Mouse (Mus musculus): ENCODE data around the gene Slc9a3r1. TPM values are rescaled to one million over a fixed set of nuclear protein-coding genes. Genes with fewer than 3 reads are reported as not detected.

Slc9a3r1 gene
- polyA plus RNA-seq, 1 experiment from 2014 or later: 101 TPM

- DNase-seq (no peak), ATAC-seq (no peak)
- no peak overlapping the region for H3K4me3 ChIP-seq (ENCODE audit: low read depth, low read length)
- peaks cover 52% of the 10 kb centered on the region for H3K4me1 ChIP-seq (ENCODE audit: insufficient read depth)
- no peak overlapping the region for H3K9ac ChIP-seq (replicated peaks)
- peak overlapping the region; percentile 52; the same call in 1 of the 2 replicates for H3K27ac ChIP-seq (ENCODE audit: low read depth)
- H3K36me3 ChIP-seq (replicated peaks; ENCODE audit: insufficient read depth, low read length): peaks cover 21% of the 10 kb centered on the region; the same call in 1 of the 2 replicates
- TF ChIP-seq EP300 (IDR thresholded peaks at IDR 0.05; ENCODE audit: low read depth) (no peak), CTCF (IDR thresholded peaks at IDR 0.05; ENCODE audit: low read depth) (no peak)
- no peak overlapping the region for H3K4me2 ChIP-seq (ENCODE audit: low read depth, low read length)
- WGBS (ENCODE audit: insufficient replicate concordance): 55% methylated on average over 8 of the region's 8 CpGs
- H3K27me3 ChIP-seq (ENCODE audit: insufficient read depth, low read length): no peaks in the 10 kb centered on the region
- H3K9me3 ChIP-seq (ENCODE audit: low read length): no peaks in the 10 kb centered on the region
Observed at GRCm38 (mm10) chr11:115167631-115168249, 4.6 kb downstream of the Slc9a3r1 start.

- no peak overlapping the region for H3K9ac ChIP-seq (replicated peaks)
- H3K4me3 ChIP-seq (ENCODE audit: low read depth, low read length): no peak overlapping the region
- peaks cover 66% of the 10 kb centered on the region for H3K4me1 ChIP-seq (ENCODE audit: insufficient read depth)
- H3K36me3 ChIP-seq (replicated peaks; ENCODE audit: insufficient read depth, low read length): peaks cover 21% of the 10 kb centered on the region; the same call in 1 of the 2 replicates
- no peaks in the 10 kb centered on the region for H3K27me3 ChIP-seq (ENCODE audit: insufficient read depth, low read length)
- H3K9me3 ChIP-seq (ENCODE audit: low read length): no peaks in the 10 kb centered on the region
- no peak for TF ChIP-seq CTCF (IDR thresholded peaks at IDR 0.05; ENCODE audit: low read depth)
- TF ChIP-seq EP300 (IDR thresholded peaks at IDR 0.05; ENCODE audit: low read depth): no peak
- WGBS (ENCODE audit: insufficient replicate concordance): 78% methylated on average over 4 of the region's 4 CpGs
- no peak overlapping the region for H3K4me2 ChIP-seq (ENCODE audit: low read depth, low read length)
- no peak for DNase-seq
- H3K27ac ChIP-seq (ENCODE audit: low read depth): no peak overlapping the region
- ATAC-seq: no peak
Observed at GRCm38 (mm10) chr11:115169430-115169829, 6.3 kb downstream of the Slc9a3r1 start.

GRCm38 (mm10) chr11:115171125-115171524 is 8.0 kb downstream of the Slc9a3r1 start:
- WGBS (ENCODE audit: insufficient replicate concordance): 68% methylated on average over 8 of the region's 8 CpGs
- no peak overlapping the region for H3K4me2 ChIP-seq (ENCODE audit: low read depth, low read length)
- no peak overlapping the region for H3K27ac ChIP-seq (ENCODE audit: low read depth)
- no peak for ATAC-seq
- TF ChIP-seq EP300 (IDR thresholded peaks at IDR 0.05; ENCODE audit: low read depth): no peak
- no peak for TF ChIP-seq CTCF (IDR thresholded peaks at IDR 0.05; ENCODE audit: low read depth)
- H3K4me1 ChIP-seq (ENCODE audit: insufficient read depth): peaks cover 61% of the 10 kb centered on the region
- H3K9ac ChIP-seq (replicated peaks): no peak overlapping the region
- peaks cover 21% of the 10 kb centered on the region; the same call in 1 of the 2 replicates for H3K36me3 ChIP-seq (replicated peaks; ENCODE audit: insufficient read depth, low read length)
- no peak overlapping the region for H3K4me3 ChIP-seq (ENCODE audit: low read depth, low read length)
- H3K27me3 ChIP-seq (ENCODE audit: insufficient read depth, low read length): no peaks in the 10 kb centered on the region
- DNase-seq: no peak
- H3K9me3 ChIP-seq (ENCODE audit: low read length): no peaks in the 10 kb centered on the region

- Histone ChIP-seq H3K4me3 (ENCODE audit: low read depth, low read length) (no peak overlapping the region), H3K9me3 (ENCODE audit: low read length) (no peaks in the 10 kb centered on the region), H3K4me2 (ENCODE audit: low read depth, low read length) (0 out of 2 replicates have a peak overlapping the region, but pooled peaks have one; percentile 31), H3K4me1 (ENCODE audit: insufficient read depth) (peaks cover 51% of the 10 kb centered on the region), H3K9ac (replicated peaks) (no peak overlapping the region), H3K36me3 (replicated peaks; ENCODE audit: insufficient read depth, low read length) (peaks cover 33% of the 10 kb centered on the region), H3K27me3 (ENCODE audit: insufficient read depth, low read length) (no peaks in the 10 kb centered on the region), H3K27ac (ENCODE audit: low read depth) (0 out of 2 replicates have a peak overlapping the region, but pooled peaks have one; percentile 11)
- peak; percentile 52; the same call in 1 of the 2 replicates for ATAC-seq
- TF ChIP-seq CTCF (IDR thresholded peaks at IDR 0.05; ENCODE audit: low read depth) (no peak), EP300 (IDR thresholded peaks at IDR 0.05; ENCODE audit: low read depth) (no peak)
- 35% methylated on average over 4 of the region's 4 CpGs for WGBS (ENCODE audit: insufficient replicate concordance)
- peak; percentile 69 for DNase-seq
Observed at GRCm38 (mm10) chr11:115172825-115173287, 9.7 kb downstream of the Slc9a3r1 start.

GRCm38 (mm10) chr11:115173549-115174339 is 10.6 kb downstream of the Slc9a3r1 start:
- H3K4me2 ChIP-seq (ENCODE audit: low read depth, low read length): peak overlapping the region; percentile 31
- no peak overlapping the region for H3K4me3 ChIP-seq (ENCODE audit: low read depth, low read length)
- no peak overlapping the region for H3K27ac ChIP-seq (ENCODE audit: low read depth)
- no peaks in the 10 kb centered on the region for H3K9me3 ChIP-seq (ENCODE audit: low read length)
- H3K36me3 ChIP-seq (replicated peaks; ENCODE audit: insufficient read depth, low read length): peaks cover 27% of the 10 kb centered on the region
- H3K9ac ChIP-seq (replicated peaks): no peak overlapping the region; the same call in 1 of the 2 replicates
- ATAC-seq: no peak
- DNase-seq: no peak
- no peak for TF ChIP-seq EP300 (IDR thresholded peaks at IDR 0.05; ENCODE audit: low read depth)
- TF ChIP-seq CTCF (IDR thresholded peaks at IDR 0.05; ENCODE audit: low read depth): no peak
- no peaks in the 10 kb centered on the region for H3K27me3 ChIP-seq (ENCODE audit: insufficient read depth, low read length)
- 25% methylated on average over 16 of the region's 16 CpGs for WGBS (ENCODE audit: insufficient replicate concordance)
- peaks cover 55% of the 10 kb centered on the region for H3K4me1 ChIP-seq (ENCODE audit: insufficient read depth)

Data from liver, postnatal 0 days (tissue).